Mouse (Mus musculus): ENCODE results near the gene Med11. TPM values are rescaled to one million over a fixed set of nuclear protein-coding genes. Genes with fewer than 3 reads are reported as not detected.
"Not testable (repeated sequence)": the region's sequence is repeated elsewhere in the genome, so short reads cannot be mapped to it uniquely, and the experiment has no call there.

The Med11 gene
- total RNA-seq (2021): 1 to 10 TPM; 7.5 to 8.2 TPM
- long read RNA-seq, experiment 1, partial matches to known transcripts: 0 of 10 reads
- long read RNA-seq, experiment 1, other reads (novel, unspliced or antisense): 7 of 10 reads
- long read RNA-seq, experiment 2, partial matches to known transcripts: 0 of 3 reads
- long read RNA-seq, experiment 2, other reads (novel, unspliced or antisense): 2 of 3 reads

GRCm38 (mm10) chr11:70451797-70452498, at the start of gene Med11:
Med11 (plus strand) TSS chr11:70451919.
- peak; percentile 97 to 99 for DNase-seq

GRCm38 (mm10) chr11:70403598-70403997, 48.1 kb upstream of the Med11 start:
- DNase-seq: peak; percentile 61 to 82

GRCm38 (mm10) chr11:70409594-70410296, 42.0 kb upstream of the Med11 start, which contains the start of gene Pelp1:
Pelp1 (minus strand) TSS chr11:70410031.
- DNase-seq: peak; percentile 89

- DNase-seq: no peak
Observed at GRCm38 (mm10) chr11:70410297-70410643, 41.4 kb upstream of the Med11 start.

GRCm38 (mm10) chr11:70412591-70412990, 39.1 kb upstream of the Med11 start:
- DNase-seq: no peak

- peak; percentile 60 to 89 for DNase-seq
Observed at GRCm38 (mm10) chr11:70413961-70414360, 37.8 kb upstream of the Med11 start.

GRCm38 (mm10) chr11:70418199-70418598, 33.5 kb upstream of the Med11 start:
- DNase-seq: no peak

- DNase-seq: no peak
Observed at GRCm38 (mm10) chr11:70419486-70419885, 32.2 kb upstream of the Med11 start.

- DNase-seq: not testable (repeated sequence)
Observed at GRCm38 (mm10) chr11:70426598-70426997, 25.1 kb upstream of the Med11 start.

- DNase-seq: no peak
Observed at GRCm38 (mm10) chr11:70431574-70431973, 20.1 kb upstream of the Med11 start.

GRCm38 (mm10) chr11:70432048-70432894, 19.4 kb upstream of the Med11 start, which contains the start of gene Arrb2:
Arrb2 (plus strand) TSS chr11:70432635.
- peak; percentile 98 to 99 for DNase-seq

- DNase-seq: peak in 1 of 2 experiments; percentile 47
Observed at GRCm38 (mm10) chr11:70432895-70433568, 18.7 kb upstream of the Med11 start.

GRCm38 (mm10) chr11:70433569-70433943, 18.2 kb upstream of the Med11 start:
- DNase-seq: peak in 1 of 2 experiments; percentile 56

- no peak for DNase-seq
Observed at GRCm38 (mm10) chr11:70433951-70434350, 17.8 kb upstream of the Med11 start.

- no peak for DNase-seq
Observed at GRCm38 (mm10) chr11:70435476-70435875, 16.2 kb upstream of the Med11 start.

- no peak for DNase-seq
Observed at GRCm38 (mm10) chr11:70437426-70437825, 14.3 kb upstream of the Med11 start.

- peak in 1 of 2 experiments; percentile 1 for DNase-seq
Observed at GRCm38 (mm10) chr11:70438728-70439374, 12.9 kb upstream of the Med11 start.

GRCm38 (mm10) chr11:70440637-70441036, 11.1 kb upstream of the Med11 start:
- DNase-seq: peak in 1 of 2 experiments; percentile 1

GRCm38 (mm10) chr11:70441882-70442281, 9.8 kb upstream of the Med11 start:
- DNase-seq: peak in 1 of 2 experiments; percentile 5

GRCm38 (mm10) chr11:70443964-70444363, 7.8 kb upstream of the Med11 start:
- no peak for DNase-seq

- no peak for DNase-seq
Observed at GRCm38 (mm10) chr11:70444667-70445066, 7.1 kb upstream of the Med11 start.

All from heart, adult 18-20 months (tissue).